Mouse (Mus musculus) embryonic facial prominence, embryonic 12.5 days (tissue): Measurements from ENCODE around the gene Hspa1b. TPM values are rescaled to one million over a fixed set of nuclear protein-coding genes. Genes with fewer than 3 reads are reported as not detected.
A peak's percentile ranks its signal among the peaks of the same experiment; 100 is the strongest.
"Not testable (repeated sequence)": the region's sequence is repeated elsewhere in the genome, so short reads cannot be mapped to it uniquely, and the experiment has no call there.

Experiments used
- ATAC-seq: fragments of 200-750 bp; cut with Nextera tagmentation; 2 replicates; pipeline ENCODE4 v1.8.0; 2017; ENCODE audit not compliant: insufficient number of reproducible peaks, insufficient read depth, low FRiP score, low TSS enrichment
- H3K27ac ChIP-seq: fragments of 300-500 bp; sonication (generic); 2 replicates; pipeline ENCODE4 v1.5.1; 2016; ENCODE audit warnings: mild to moderate bottlenecking
- H3K27me3 ChIP-seq: fragments of 300-500 bp; sonication (generic); 2 replicates; pipeline ENCODE4 v1.6.1; 2016; ENCODE audit warnings: mild to moderate bottlenecking, moderate library complexity
- H3K36me3 ChIP-seq: fragments of 300-500 bp; sonication (generic); 2 replicates; pipeline ENCODE4 v1.6.1; 2016; ENCODE audit warnings: mild to moderate bottlenecking
- H3K4me1 ChIP-seq: fragments of 300-500 bp; sonication (generic); 2 replicates; pipeline ENCODE4 v1.6.1; 2016
- H3K4me2 ChIP-seq: fragments of 300-500 bp; sonication (generic); replicated peaks from 2 replicates; pipeline ENCODE4 v1.6.1; 2016; ENCODE audit warnings: mild to moderate bottlenecking, moderate library complexity
- H3K4me3 ChIP-seq: fragments of 300-500 bp; sonication (generic); 2 replicates; pipeline ENCODE4 v1.5.1; 2016; ENCODE audit warnings: mild to moderate bottlenecking
- H3K9ac ChIP-seq: fragments of 300-500 bp; sonication (generic); 2 replicates; pipeline ENCODE4 v1.6.1; 2016; ENCODE audit warnings: mild to moderate bottlenecking, moderate library complexity
- H3K9me3 ChIP-seq: fragments of 300-500 bp; sonication (generic); 2 replicates; pipeline ENCODE4 v1.6.1; 2016; ENCODE audit warnings: mild to moderate bottlenecking, moderate library complexity
- WGBS: fragments of 180-500 bp; shearing (Covaris S2); methylation state at CpG from one replicate; pipeline ENCODE4 v1.1.7; 2016; 5-methylcytosine and 5-hydroxymethylcytosine counted together
- polyA plus RNA-seq: library from polyadenylated mRNA; unstranded; fragments of >200 nt; fragmentation: Nextera tagmentation; extraction: Ambion mirVana; gene quantifications from 2 replicates; pipeline ENCODE4 v1.2.1, GENCODE M21; 2016

Gene Hspa1b
- polyA plus RNA-seq, 1 experiment from 2014 or later: 0.36 TPM

GRCm38 (mm10) chr17:34999871-35000716 lies 41.1 kb upstream of the Hspa1b start:
- not testable (repeated sequence) for H3K9me3 ChIP-seq, ATAC-seq, H3K27me3 ChIP-seq
- H3K4me2 ChIP-seq: peak overlapping the region; percentile 93
- H3K4me3 ChIP-seq: peak overlapping the region; percentile 68
- H3K36me3 ChIP-seq: peaks cover 26% of the 10 kb centered on the region
- H3K27ac ChIP-seq: peak overlapping the region; percentile 99
- peaks cover 26% of the 10 kb centered on the region for H3K4me1 ChIP-seq
- 24% methylated on average over 30 of the region's 32 CpGs for WGBS
- H3K9ac ChIP-seq: peak overlapping the region; percentile 92

- Histone ChIP-seq H3K27me3 (no peaks in the 10 kb centered on the region), H3K4me3 (peak overlapping the region; percentile 33; the same call in 1 of the 2 replicates), H3K36me3 (peaks cover 14% of the 10 kb centered on the region; the same call in 1 of the 2 replicates), H3K4me1 (peaks cover 26% of the 10 kb centered on the region), H3K27ac (no peak overlapping the region), H3K9ac (no peak overlapping the region), H3K9me3 (no peaks in the 10 kb centered on the region), H3K4me2 (peak overlapping the region; percentile 93; the same call in 1 of the 2 replicates)
- 94% methylated on average over 15 of the region's 15 CpGs for WGBS
- no peak for ATAC-seq
These were observed 39.7 kb upstream of the Hspa1b start for GRCm38 (mm10) chr17:34998526-34999430.

- ATAC-seq: no peak
- 0 out of 2 replicates have a peak overlapping the region, but pooled peaks have one; percentile 7 for H3K4me2 ChIP-seq
- no peak overlapping the region for H3K4me3 ChIP-seq
- no peak overlapping the region for H3K27ac ChIP-seq
- peaks cover 14% of the 10 kb centered on the region; the same call in 1 of the 2 replicates for H3K36me3 ChIP-seq
- 91% methylated on average over 5 of the region's 5 CpGs for WGBS
- H3K4me1 ChIP-seq: peaks cover 11% of the 10 kb centered on the region; the same call in 1 of the 2 replicates
- no peaks in the 10 kb centered on the region for H3K9me3 ChIP-seq
- no peaks in the 10 kb centered on the region for H3K27me3 ChIP-seq
- no peak overlapping the region for H3K9ac ChIP-seq
These were observed 38.1 kb upstream of the Hspa1b start for GRCm38 (mm10) chr17:34997142-34997483.

GRCm38 (mm10) chr17:34996411-34997141 lies 37.5 kb upstream of the Hspa1b start:
- H3K27me3 ChIP-seq: no peaks in the 10 kb centered on the region
- no peak overlapping the region for H3K4me3 ChIP-seq
- H3K4me1 ChIP-seq: peaks cover 9% of the 10 kb centered on the region; the same call in 1 of the 2 replicates
- H3K27ac ChIP-seq: no peak overlapping the region
- peaks cover 14% of the 10 kb centered on the region; the same call in 1 of the 2 replicates for H3K36me3 ChIP-seq
- ATAC-seq: no peak
- H3K4me2 ChIP-seq: no peak overlapping the region
- H3K9me3 ChIP-seq: no peaks in the 10 kb centered on the region
- 89% methylated on average over 13 of the region's 14 CpGs for WGBS
- no peak overlapping the region for H3K9ac ChIP-seq

GRCm38 (mm10) chr17:34995927-34996326 lies 36.9 kb upstream of the Hspa1b start:
- not testable (repeated sequence) for H3K9me3 ChIP-seq, H3K4me3 ChIP-seq, H3K27me3 ChIP-seq, ATAC-seq, H3K4me1 ChIP-seq, H3K9ac ChIP-seq, H3K27ac ChIP-seq, H3K4me2 ChIP-seq
- WGBS: 95% methylated on average over 4 of the region's 4 CpGs
- H3K36me3 ChIP-seq: peaks cover 21% of the 10 kb centered on the region

- 96% methylated on average over 4 of the region's 4 CpGs for WGBS
These were observed 36.2 kb upstream of the Hspa1b start for GRCm38 (mm10) chr17:34995192-34995591.

GRCm38 (mm10) chr17:34994751-34995150 lies 35.7 kb upstream of the Hspa1b start:
- H3K27ac ChIP-seq: no peak overlapping the region
- ATAC-seq: no peak
- H3K4me1 ChIP-seq: peaks cover 5% of the 10 kb centered on the region; the same call in 1 of the 2 replicates
- H3K36me3 ChIP-seq: peaks cover 30% of the 10 kb centered on the region
- H3K4me2 ChIP-seq: no peak overlapping the region
- no peaks in the 10 kb centered on the region for H3K9me3 ChIP-seq
- no peak overlapping the region for H3K9ac ChIP-seq
- no peaks in the 10 kb centered on the region for H3K27me3 ChIP-seq
- H3K4me3 ChIP-seq: no peak overlapping the region

More at GRCm38 (mm10) chr17:34995192-34995591, 36.2 kb upstream of the Hspa1b start:
- H3K27me3 ChIP-seq, ATAC-seq, H3K9me3 ChIP-seq, H3K9ac ChIP-seq, H3K27ac ChIP-seq, H3K4me1 ChIP-seq, H3K4me3 ChIP-seq, H3K4me2 ChIP-seq: not testable (repeated sequence)
- peaks cover 28% of the 10 kb centered on the region for H3K36me3 ChIP-seq

GRCm38 (mm10) chr17:34984218-34984617 lies 25.2 kb upstream of the Hspa1b start:
- peaks cover 28% of the 10 kb centered on the region for H3K36me3 ChIP-seq
- H3K4me3 ChIP-seq: no peak overlapping the region
- no peaks in the 10 kb centered on the region for H3K27me3 ChIP-seq
- ATAC-seq: no peak; the same call in 1 of the 2 replicates
- H3K4me1 ChIP-seq: peaks cover 9% of the 10 kb centered on the region
- WGBS: 72% methylated on average over 2 of the region's 2 CpGs
- H3K4me2 ChIP-seq: no peak overlapping the region
- no peak overlapping the region for H3K9ac ChIP-seq
- H3K9me3 ChIP-seq: no peaks in the 10 kb centered on the region
- H3K27ac ChIP-seq: no peak overlapping the region

GRCm38 (mm10) chr17:34982328-34982727 lies 23.3 kb upstream of the Hspa1b start:
- Histone ChIP-seq H3K36me3 (peaks cover 18% of the 10 kb centered on the region), H3K9me3 (no peaks in the 10 kb centered on the region), H3K4me3 (peak overlapping the region; percentile 91), H3K27ac (peak overlapping the region; percentile 99), H3K4me1 (peaks cover 9% of the 10 kb centered on the region), H3K27me3 (no peaks in the 10 kb centered on the region), H3K9ac (peak overlapping the region; percentile 95), H3K4me2 (peak overlapping the region; percentile 90)
- ATAC-seq: no peak
- WGBS: under 1% methylated on average over 15 of the region's 15 CpGs

- Histone ChIP-seq H3K9ac (peak within 1 kb of the TSS; percentile 95), H3K27ac (peak within 1 kb of the TSS; percentile 99), H3K4me1 (peaks cover 9% of the 10 kb centered on the region), H3K36me3 (peaks cover 16% of the 10 kb centered on the region), H3K4me2 (peak within 1 kb of the TSS; percentile 90), H3K27me3 (no peaks in the 10 kb centered on the region), H3K9me3 (no peaks in the 10 kb centered on the region), H3K4me3 (peak within 1 kb of the TSS; percentile 91)
- WGBS: under 1% methylated on average over 58 of the region's 58 CpGs
- ATAC-seq: peak; percentile 89
These were observed 22.7 kb upstream of the Hspa1b start, which contains the start of gene Lsm2 for GRCm38 (mm10) chr17:34981690-34982180. Gene Lsm2 (plus strand): TSS chr17:34981862.

GRCm38 (mm10) chr17:34980655-34981054 lies 21.6 kb upstream of the Hspa1b start:
- no peak for ATAC-seq
- Histone ChIP-seq H3K27me3 (no peaks in the 10 kb centered on the region), H3K4me2 (peak overlapping the region; percentile 90), H3K27ac (peak overlapping the region; percentile 99), H3K9me3 (no peaks in the 10 kb centered on the region), H3K36me3 (peaks cover 7% of the 10 kb centered on the region), H3K4me1 (peaks cover 9% of the 10 kb centered on the region), H3K9ac (peak overlapping the region; percentile 95), H3K4me3 (peak overlapping the region; percentile 91)
- 11% methylated on average over 2 of the region's 2 CpGs for WGBS
